Mouse (Mus musculus) G1E-ER4 (cell line): ENCODE results near the gene Plekha4. TPM values are rescaled to one million over a fixed set of nuclear protein-coding genes. Genes with fewer than 3 reads are reported as not detected.

Experiments used
- GATA1 ChIP-seq: IDR thresholded peaks from one replicate; pipeline ENCODE4 v1.8.0; 2012; ENCODE audit warnings: low read length, inconsistent platforms
- polyA plus RNA-seq: library from polyadenylated mRNA; stranded (reverse); fragments of >175 nt; gene quantifications from 2 replicates; pipeline ENCODE4 v1.2.3, GENCODE M21; 2012

The Plekha4 gene
- polyA plus RNA-seq, 1 experiment, result 1.8 TPM

- TF ChIP-seq GATA1, result no peak
Observed at GRCm38 (mm10) chr7:45574472-45575379, 48.6 kb downstream of the Plekha4 start.

GRCm38 (mm10) chr7:45585923-45586322 lies 59.8 kb downstream of the Plekha4 start:
- TF ChIP-seq GATA1, result no peak

- no peak for TF ChIP-seq GATA1
Observed at GRCm38 (mm10) chr7:45587631-45588592, 61.8 kb downstream of the Plekha4 start.

- no peak for TF ChIP-seq GATA1
Observed at GRCm38 (mm10) chr7:45589173-45589572, 63.0 kb downstream of the Plekha4 start.

- no peak for TF ChIP-seq GATA1
Observed at GRCm38 (mm10) chr7:45589898-45590297, 63.8 kb downstream of the Plekha4 start.

DNA sequence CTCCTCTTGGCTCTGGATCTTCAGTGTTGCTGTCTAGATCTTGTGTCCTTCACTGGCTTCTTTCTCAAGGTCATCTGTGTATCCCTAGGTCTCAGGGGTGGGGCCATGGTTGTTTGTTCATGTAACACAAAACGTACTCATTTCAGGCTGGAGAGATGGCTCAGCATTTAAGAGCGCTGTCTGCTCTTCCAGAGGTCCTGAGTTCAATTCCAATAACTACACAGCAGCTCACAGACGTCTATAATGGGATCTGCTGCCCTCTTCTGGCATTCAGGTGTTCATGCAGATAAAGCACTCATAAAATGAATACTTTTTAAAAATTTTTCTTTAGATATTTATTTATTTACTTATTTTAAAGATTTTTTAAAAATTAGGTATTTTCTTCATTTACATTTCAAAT lies 64.7 kb downstream of the Plekha4 start:
- no peak for TF ChIP-seq GATA1

DNA sequence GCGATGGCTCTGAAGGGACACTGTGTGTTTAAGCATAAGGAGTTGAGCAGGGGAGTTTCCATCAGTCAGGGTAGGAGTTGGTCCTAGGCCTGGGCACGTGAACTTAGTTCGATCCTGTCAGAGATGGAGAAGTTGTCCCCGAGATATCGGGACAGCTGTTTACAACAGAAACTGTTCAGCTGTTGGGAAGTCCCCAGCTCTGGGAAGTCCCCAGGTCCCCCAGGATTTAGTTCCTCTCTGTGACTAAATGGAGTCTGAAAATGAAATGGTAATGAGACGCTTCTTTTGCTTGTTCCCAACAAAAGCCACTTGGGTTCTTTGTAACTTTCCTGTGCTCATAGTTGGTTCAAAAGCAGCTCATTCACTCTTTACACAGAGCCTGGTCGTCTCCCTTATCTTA lies 65.8 kb downstream of the Plekha4 start:
- no peak for TF ChIP-seq GATA1

DNA sequence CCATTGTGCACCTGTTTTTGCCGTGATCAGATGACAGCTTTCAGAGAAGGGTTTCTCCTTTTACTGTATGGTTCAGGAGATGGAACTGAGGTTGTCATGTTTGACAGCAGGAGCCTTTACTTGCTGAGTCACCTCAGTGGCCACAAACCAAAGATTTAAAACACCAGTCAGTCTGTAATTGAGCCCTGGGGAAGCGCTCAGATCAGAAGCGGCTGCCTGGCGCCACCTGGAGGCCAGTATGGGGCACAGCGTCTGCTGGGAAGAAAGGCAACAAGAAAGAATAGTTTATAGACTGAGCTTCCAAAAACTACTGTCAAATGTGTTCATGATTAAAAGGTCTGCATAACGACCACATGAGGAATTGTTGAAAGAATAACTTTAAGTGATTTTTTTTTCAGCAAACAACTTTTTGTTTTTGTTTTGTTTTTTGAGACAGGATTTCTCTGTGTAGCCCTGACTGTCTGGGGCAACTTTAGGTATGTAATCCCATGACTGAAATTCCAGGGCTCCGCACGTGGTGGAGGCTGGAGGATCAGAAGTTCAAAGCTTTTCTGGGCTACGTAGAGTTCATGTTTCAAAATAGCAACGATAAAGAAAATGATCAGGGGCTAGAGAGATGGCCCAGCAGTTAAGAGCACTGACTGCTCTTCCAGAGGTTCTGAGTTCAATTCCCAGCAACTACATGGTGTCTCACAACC lies 67.1 kb downstream of the Plekha4 start:
- no peak for TF ChIP-seq GATA1

- TF ChIP-seq GATA1, result no peak
Observed at GRCm38 (mm10) chr7:45595176-45595575, 69.0 kb downstream of the Plekha4 start.

DNA sequence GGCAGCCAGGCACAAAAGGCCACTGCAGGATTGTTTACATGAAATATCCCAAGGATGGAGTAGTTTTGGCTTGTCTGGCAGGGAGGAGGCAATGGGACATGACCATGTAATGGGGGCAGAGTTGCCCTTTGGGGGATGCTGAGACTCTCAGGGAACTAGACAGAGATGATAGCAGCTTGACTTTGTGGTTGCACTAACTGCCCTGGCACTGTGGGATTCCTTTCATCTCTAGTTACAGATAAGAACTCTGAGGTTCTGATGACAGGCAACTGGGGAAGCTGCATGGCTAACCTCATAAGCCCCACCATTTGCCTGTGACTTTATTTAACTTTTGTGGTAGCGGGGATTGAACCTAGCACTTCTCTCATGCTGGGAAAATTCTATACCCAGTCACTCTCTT lies 70.0 kb downstream of the Plekha4 start:
- no peak for TF ChIP-seq GATA1

- TF ChIP-seq GATA1, result no peak
Observed at GRCm38 (mm10) chr7:45597013-45597412, 70.9 kb downstream of the Plekha4 start.

DNA sequence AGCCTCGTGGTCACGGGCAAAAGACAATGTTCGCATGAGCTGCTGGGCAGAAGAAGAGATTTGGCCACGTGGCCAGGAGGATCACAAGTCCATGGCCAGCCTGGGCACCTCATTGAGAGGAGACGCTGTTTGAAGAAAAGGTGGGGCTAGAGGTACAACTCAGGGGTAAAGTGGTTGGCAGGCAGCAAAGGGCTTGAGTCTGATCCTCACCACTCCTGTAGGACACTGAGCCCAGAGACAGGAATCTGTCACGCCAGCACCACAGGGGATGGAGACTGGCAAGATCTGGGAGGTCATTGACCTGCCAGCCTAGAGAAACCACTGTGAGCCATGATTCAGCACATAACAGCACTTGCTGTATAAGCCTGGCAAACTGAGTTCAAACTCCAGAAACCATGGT lies 71.4 kb downstream of the Plekha4 start:
- no peak for TF ChIP-seq GATA1

DNA sequence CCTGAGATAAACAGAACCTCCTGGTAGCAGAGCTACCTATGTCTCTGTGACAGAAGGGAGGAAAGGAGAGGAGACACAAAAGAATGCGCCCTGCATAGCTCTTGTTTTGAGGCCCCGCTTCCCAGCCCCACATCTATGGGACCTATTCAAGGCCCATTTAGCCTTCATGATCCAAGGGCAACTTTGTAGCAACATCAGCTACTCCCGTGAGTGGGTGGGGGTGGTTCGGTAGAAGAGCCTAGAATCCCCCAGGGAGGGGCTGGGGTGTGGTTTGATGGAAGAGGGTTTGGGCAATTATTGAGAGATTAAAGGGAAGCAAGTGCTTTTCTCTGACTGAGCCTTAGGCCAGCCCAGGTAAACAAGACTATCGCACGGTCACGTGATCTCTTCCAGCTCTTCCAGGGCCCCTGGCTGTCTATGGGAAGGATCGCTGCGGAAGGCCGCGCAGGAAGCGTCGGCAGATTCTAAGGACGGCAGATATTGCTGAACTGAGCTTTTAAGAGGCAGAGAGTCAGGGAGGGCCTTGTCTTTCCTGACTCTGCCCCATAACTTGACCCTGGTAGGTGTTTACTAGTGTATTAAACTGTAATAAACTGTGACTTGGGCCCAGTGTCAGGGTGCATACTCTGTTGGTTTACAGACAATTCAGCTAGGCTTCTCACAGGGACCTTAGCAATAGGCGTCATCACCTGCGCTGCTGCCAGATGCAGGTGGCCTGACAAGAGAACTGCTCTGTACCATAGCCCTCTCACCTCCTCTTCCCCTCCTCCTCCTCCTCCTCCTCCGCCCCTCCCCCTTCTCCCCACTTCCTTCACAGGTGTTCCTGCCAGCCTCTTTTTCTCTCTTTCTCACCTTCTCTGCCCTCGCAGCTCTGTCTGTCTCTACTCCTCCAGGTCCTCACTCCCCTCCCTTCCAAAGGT lies 73.1 kb downstream of the Plekha4 start:
- TF ChIP-seq GATA1, result no peak

Other genes starting within 250 kb of the Plekha4 start
- gene Slc6a21, start 248.8 kb upstream of the Plekha4 start, polyA plus RNA-seq, result not detected in 2 replicates
- 0.13 and 0.19 TPM in 2 replicates for gene Trpm4, start 192.6 kb upstream of the Plekha4 start, polyA plus RNA-seq
- gene Hrc, start 191.0 kb upstream of the Plekha4 start, polyA plus RNA-seq, result not detected in 2 replicates
- gene Ppfia3, start 159.3 kb upstream of the Plekha4 start, polyA plus RNA-seq, result 5.9 and 6.4 TPM in 2 replicates
- gene Lin7b, start 155.7 kb upstream of the Plekha4 start, polyA plus RNA-seq, result 3.0 and 3.6 TPM in 2 replicates
- 1,207 and 1,386 TPM in 2 replicates for gene Snrnp70, start 130.6 kb upstream of the Plekha4 start, polyA plus RNA-seq
- not detected in 2 replicates for gene Kcna7, start 120.7 kb upstream of the Plekha4 start, polyA plus RNA-seq
- 0.03 and 0.04 TPM in 2 replicates for gene Ntf5, start 112.6 kb upstream of the Plekha4 start, polyA plus RNA-seq
- gene Lhb, start 105.5 kb upstream of the Plekha4 start, polyA plus RNA-seq, result not detected in 2 replicates
- 28.8 TPM in 2 replicates for gene Gys1, start 91.5 kb upstream of the Plekha4 start, polyA plus RNA-seq
- 887 and 1,231 TPM in 2 replicates for gene Ruvbl2, start 88.2 kb upstream of the Plekha4 start, polyA plus RNA-seq
- gene Ftl1, start 66.4 kb upstream of the Plekha4 start, polyA plus RNA-seq, result 11,844 and 12,759 TPM in 2 replicates
- 407 and 498 TPM in 2 replicates for gene Bax, start 59.4 kb upstream of the Plekha4 start, polyA plus RNA-seq
- gene Tulp2, start 44.5 kb upstream of the Plekha4 start, polyA plus RNA-seq, result 1.7 and 2.0 TPM in 2 replicates
- gene Gm45808, start 39.5 kb upstream of the Plekha4 start, polyA plus RNA-seq, result not detected in 2 replicates
- gene Dhdh, start 37.5 kb upstream of the Plekha4 start, polyA plus RNA-seq, result 0.29 and 0.49 TPM in 2 replicates
- gene Nucb1, start 15.9 kb upstream of the Plekha4 start, polyA plus RNA-seq, result 1,038 and 1,233 TPM in 2 replicates
- gene Ppp1r15a, start 62 bp upstream of the Plekha4 start, polyA plus RNA-seq, result 87.1 and 135 TPM in 2 replicates
- 10.6 and 11.5 TPM in 2 replicates for gene Hsd17b14, start 28.6 kb downstream of the Plekha4 start, polyA plus RNA-seq
- 83.5 and 192 TPM in 2 replicates for gene Bcat2, start 43.8 kb downstream of the Plekha4 start, polyA plus RNA-seq
- gene Fgf21, start 89.2 kb downstream of the Plekha4 start, polyA plus RNA-seq, result not detected in 2 replicates
- not detected in 2 replicates for gene Fut1, start 91.0 kb downstream of the Plekha4 start, polyA plus RNA-seq
- 0.11 and 0.14 TPM in 2 replicates for gene Izumo1, start 95.5 kb downstream of the Plekha4 start, polyA plus RNA-seq
- gene Rasip1, start 101.2 kb downstream of the Plekha4 start, polyA plus RNA-seq, result 1.2 and 1.6 TPM in 2 replicates
- not detected in 2 replicates for gene Mamstr, start 113.6 kb downstream of the Plekha4 start, polyA plus RNA-seq
- gene Fut2, start 140.1 kb downstream of the Plekha4 start, polyA plus RNA-seq, result not detected in 2 replicates
- 0.11 TPM in 1 of 2 replicates, not detected in the other for gene Ntn5, start 157.7 kb downstream of the Plekha4 start, polyA plus RNA-seq
- gene Sec1, start 168.1 kb downstream of the Plekha4 start, polyA plus RNA-seq, result not detected in 2 replicates
- 0.37 and 0.79 TPM in 2 replicates for gene Car11, start 173.5 kb downstream of the Plekha4 start, polyA plus RNA-seq
- 22.4 and 28.4 TPM in 2 replicates for gene Dbp, start 178.8 kb downstream of the Plekha4 start, polyA plus RNA-seq
- gene Rpl18, start 189.1 kb downstream of the Plekha4 start, polyA plus RNA-seq, result 18,264 and 20,873 TPM in 2 replicates
- gene Sphk2, start 191.7 kb downstream of the Plekha4 start, polyA plus RNA-seq, result 172 and 187 TPM in 2 replicates
- 1.2 TPM in 2 replicates for gene Fam83e, start 194.9 kb downstream of the Plekha4 start, polyA plus RNA-seq
- gene Spaca4, start 199.5 kb downstream of the Plekha4 start, polyA plus RNA-seq, result not detected in 2 replicates